ENCODE assay signal across 15 mouse cellular contexts in the genomic region with DNA sequence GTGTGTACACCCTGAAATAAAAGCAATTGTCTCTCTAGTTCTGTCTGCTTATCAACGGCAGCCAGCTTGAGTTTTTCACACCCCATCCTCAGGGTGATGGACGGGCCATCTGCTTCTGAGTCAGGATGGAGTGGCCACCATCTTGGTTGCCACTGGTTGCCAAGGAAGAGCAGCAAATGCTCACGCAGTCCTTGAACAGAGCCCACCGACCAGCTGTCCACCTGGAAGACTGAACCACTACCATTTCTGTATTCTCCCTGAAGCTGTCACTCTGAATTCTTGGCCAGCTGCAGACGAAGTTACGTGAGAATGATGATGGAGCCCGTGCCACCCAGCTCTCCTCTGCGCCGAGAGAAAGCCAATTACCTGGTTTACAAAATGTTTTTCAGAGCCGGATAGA.
DNase-seq lines count a peak whose midpoint lies in the region; TF ChIP-seq lines count a peak whose summit lies in the region.
"Had no signal": no experiment of that assay in that cellular context is flagged by ENCODE, and none has a peak within 500 bp of the region (broad histone marks: within the 10 kb centered on the region; RNA-seq: fewer than 3 reads in every experiment).

No protein-coding gene starts in this region.

- no peak overlapping the region for H3K4me3 ChIP-seq in gastrocnemius, adult 2 months
- H3K4me3 ChIP-seq: liver, embryonic 15.5 days; midbrain, embryonic 10.5 days had no signal

- peak; percentile 40 to 61 for DNase-seq in frontal cortex, adult 2 months (ENCODE audit: extremely low spot score in 1 of 2, low spot score in 1 of 2)
- no peak for DNase-seq in frontal cortex, postnatal 36 days (ENCODE audit: low spot score in 2 of 2)
- DNase-seq in brain, adult 2 months (ENCODE audit: low read depth, low spot score): peak; percentile 83
- DNase-seq in layer of hippocampus, adult 18-20 months (ENCODE audit: low spot score in 2 of 2): peak; percentile 61 to 77
- DNase-seq in left cerebral cortex, postnatal 4 days: peak; percentile 45
- DNase-seq in gastrocnemius, adult 2 months: no peak
- DNase-seq in cerebellum, adult 9-11 months: no peak
- DNase-seq: adrenal gland, postnatal 14 days; cerebellum, adult 11-12 months; heart, postnatal 10 days; kidney, postnatal 25 days; lung, postnatal 14 days had no signal

- intact Hi-C loops in left cerebral cortex, postnatal 4 days (cut with DNase I): no loop called here
- intact Hi-C loops in gastrocnemius, adult 2 months (cut with DNase I): no loop called here

- no peak for TF ChIP-seq CTCF in gastrocnemius, adult 2 months (IDR thresholded peaks at IDR 0.05)

- H3K27ac ChIP-seq in gastrocnemius, adult 2 months: no peak overlapping the region
- H3K27ac ChIP-seq: liver, embryonic 15.5 days; midbrain, embryonic 10.5 days; stomach, postnatal 0 days had no signal

Comparison
In these comparisons a context has a peak if more than half of its experiments do, and no peak if none do; other contexts are left out.
1. DNase-seq: peak in frontal cortex, adult 2 months (2 of 2), brain, adult 2 months (single experiment), layer of hippocampus, adult 18-20 months (2 of 2) and left cerebral cortex, postnatal 4 days (single experiment); none in frontal cortex, postnatal 36 days (0 of 2), gastrocnemius, adult 2 months (single experiment) and cerebellum, adult 9-11 months (single experiment).